Mouse (Mus musculus) stomach, postnatal 0 days (tissue): Measurements from ENCODE around the gene Ubr4. TPM values are rescaled to one million over a fixed set of nuclear protein-coding genes. Genes with fewer than 3 reads are reported as not detected.

Experiments
- ATAC-seq: fragments of 200-750 bp; cut with Nextera tagmentation; 2 replicates; pipeline ENCODE4 v1.8.0; 2017; ENCODE audit not compliant: low FRiP score, low TSS enrichment
- DNase-seq: peaks from one replicate; pipeline ENCODE4 v3.0.0-alpha.2; 2016; ENCODE audit warnings: low spot score
- H3K27ac ChIP-seq: fragments of 300-500 bp; sonication (generic); replicated peaks from 2 replicates; pipeline ENCODE4 v1.5.1; 2014; ENCODE audit warnings: mild to moderate bottlenecking, control low read depth
- H3K27me3 ChIP-seq: fragments of 300-500 bp; sonication (generic); 2 replicates; pipeline ENCODE4 v1.6.1; 2014; ENCODE audit warnings: low read length; ENCODE audit not compliant: control insufficient read depth, insufficient read depth
- H3K36me3 ChIP-seq: fragments of 300-500 bp; sonication (generic); 2 replicates; pipeline ENCODE4 v1.6.1; 2014; ENCODE audit warnings: low read length, mixed read lengths; ENCODE audit not compliant: control insufficient read depth, insufficient read depth
- H3K4me1 ChIP-seq: fragments of 300-500 bp; sonication (generic); replicated peaks from 2 replicates; pipeline ENCODE4 v1.6.1; 2014; ENCODE audit warnings: antibody characterized with exemption; ENCODE audit not compliant: control insufficient read depth, insufficient read depth
- H3K4me2 ChIP-seq: fragments of 300-500 bp; sonication (generic); replicated peaks from 2 replicates; pipeline ENCODE4 v1.6.1; 2014; ENCODE audit warnings: low read depth, mild to moderate bottlenecking, control low read depth, moderate library complexity
- H3K4me3 ChIP-seq: fragments of 300-500 bp; sonication (generic); 2 replicates; pipeline ENCODE4 v1.5.1; 2014; ENCODE audit warnings: low read depth, low read length, control low read depth
- H3K9ac ChIP-seq: fragments of 300-500 bp; sonication (generic); 2 replicates; pipeline ENCODE4 v1.6.1; 2014; ENCODE audit warnings: mild to moderate bottlenecking, low read length, control low read depth, mixed read lengths
- H3K9me3 ChIP-seq: fragments of 300-500 bp; sonication (generic); 2 replicates; pipeline ENCODE4 v1.6.1; 2016; ENCODE audit warnings: low read length; ENCODE audit not compliant: control insufficient read depth
- CTCF ChIP-seq: IDR thresholded peaks from 2 replicates; pipeline ENCODE4 v1.5.1; 2016; ENCODE audit warnings: antibody characterized with exemption, low read depth, mild to moderate bottlenecking, moderate library complexity
- EP300 ChIP-seq: optimal IDR thresholded peaks from 2 replicates; pipeline ENCODE3; 2016; ENCODE audit warnings: antibody characterized with exemption
- WGBS: fragments of 180-500 bp; shearing (Covaris S2); extraction: QIAGEN DNeasy Blood & Tissue Kit; methylation state at CpG from one replicate; pipeline ENCODE4 v1.1.7; 2014; 5-methylcytosine and 5-hydroxymethylcytosine counted together
- polyA plus RNA-seq: library from polyadenylated mRNA; unstranded; fragments of >200 nt; fragmentation: Nextera tagmentation; extraction: Ambion mirVana; gene quantifications from 2 replicates; pipeline ENCODE4 v1.2.1, GENCODE M21; 2015

The Ubr4 gene
- polyA plus RNA-seq, 1 experiment from 2014 or later, result 32.8 TPM

GRCm38 (mm10) chr4:139389557-139389956, 37.1 kb downstream of the Ubr4 start:
- no peak overlapping the region for H3K9ac ChIP-seq
- H3K4me2 ChIP-seq, result no peak overlapping the region
- peaks cover 2% of the 10 kb centered on the region; the same call in 1 of the 2 replicates for H3K4me1 ChIP-seq
- 72% methylated on average over 4 of the region's 4 CpGs for WGBS
- H3K27ac ChIP-seq, result no peak overlapping the region
- peaks cover 19% of the 10 kb centered on the region for H3K36me3 ChIP-seq
- H3K4me3 ChIP-seq, result no peak overlapping the region
- no peak for ATAC-seq
- H3K9me3 ChIP-seq, result no peaks in the 10 kb centered on the region
- H3K27me3 ChIP-seq, result no peaks in the 10 kb centered on the region
- no peak for DNase-seq
- TF ChIP-seq EP300, result no peak
- no peak for TF ChIP-seq CTCF

GRCm38 (mm10) chr4:139395431-139395830, 43.0 kb downstream of the Ubr4 start:
- no peaks in the 10 kb centered on the region for H3K27me3 ChIP-seq
- H3K9me3 ChIP-seq, result no peaks in the 10 kb centered on the region
- H3K4me3 ChIP-seq, result no peak overlapping the region
- peaks cover 45% of the 10 kb centered on the region for H3K36me3 ChIP-seq
- ATAC-seq (peak; percentile 69), DNase-seq (no peak)
- TF ChIP-seq EP300 (no peak), CTCF (no peak)
- 28% methylated on average over 2 of the region's 2 CpGs for WGBS
- H3K9ac ChIP-seq, result no peak overlapping the region
- no peak overlapping the region for H3K27ac ChIP-seq
- H3K4me2 ChIP-seq, result no peak overlapping the region
- H3K4me1 ChIP-seq, result no peaks in the 10 kb centered on the region

- H3K4me2 ChIP-seq, result no peak overlapping the region
- no peak for TF ChIP-seq EP300
- ATAC-seq (no peak), DNase-seq (no peak)
- H3K4me1 ChIP-seq, result no peaks in the 10 kb centered on the region
- peaks cover 58% of the 10 kb centered on the region for H3K36me3 ChIP-seq
- no peak overlapping the region for H3K4me3 ChIP-seq
- 85% methylated on average over 5 of the region's 5 CpGs for WGBS
- H3K27me3 ChIP-seq, result no peaks in the 10 kb centered on the region
- no peak overlapping the region for H3K27ac ChIP-seq
- no peaks in the 10 kb centered on the region for H3K9me3 ChIP-seq
- no peak overlapping the region for H3K9ac ChIP-seq
Measured at GRCm38 (mm10) chr4:139400487-139400886, 48.1 kb downstream of the Ubr4 start.

- no peaks in the 10 kb centered on the region for H3K4me1 ChIP-seq
- WGBS, result 74% methylated on average over 14 of the region's 14 CpGs
- H3K27me3 ChIP-seq, result no peaks in the 10 kb centered on the region
- H3K4me2 ChIP-seq, result no peak overlapping the region
- no peak overlapping the region for H3K9ac ChIP-seq
- H3K9me3 ChIP-seq, result no peaks in the 10 kb centered on the region
- H3K36me3 ChIP-seq, result peaks cover 64% of the 10 kb centered on the region
- H3K4me3 ChIP-seq, result no peak overlapping the region
- H3K27ac ChIP-seq, result no peak overlapping the region
- DNase-seq (no peak), ATAC-seq (no peak)
- TF ChIP-seq EP300 (no peak), CTCF (no peak; the same call in 1 of the 2 replicates)
Measured at GRCm38 (mm10) chr4:139403214-139403613, 50.8 kb downstream of the Ubr4 start.

- peaks cover 77% of the 10 kb centered on the region for H3K36me3 ChIP-seq
- no peaks in the 10 kb centered on the region for H3K9me3 ChIP-seq
- ATAC-seq (no peak), DNase-seq (no peak)
- H3K27ac ChIP-seq, result no peak overlapping the region
- TF ChIP-seq EP300, result no peak
- TF ChIP-seq CTCF, result no peak
- H3K4me2 ChIP-seq, result no peak overlapping the region
- no peak overlapping the region for H3K4me3 ChIP-seq
- H3K27me3 ChIP-seq, result no peaks in the 10 kb centered on the region
- no peaks in the 10 kb centered on the region for H3K4me1 ChIP-seq
- no peak overlapping the region for H3K9ac ChIP-seq
- 95% methylated on average over 3 of the region's 3 CpGs for WGBS
Measured at GRCm38 (mm10) chr4:139411351-139411750, 58.9 kb downstream of the Ubr4 start.

- Histone ChIP-seq H3K36me3 (peaks cover 64% of the 10 kb centered on the region), H3K4me3 (no peak overlapping the region), H3K27me3 (no peaks in the 10 kb centered on the region), H3K9me3 (no peaks in the 10 kb centered on the region), H3K9ac (no peak overlapping the region), H3K4me1 (no peaks in the 10 kb centered on the region), H3K27ac (no peak overlapping the region), H3K4me2 (no peak overlapping the region)
- no peak for ATAC-seq
- 32% methylated on average over 1 of the region's 1 CpGs for WGBS
- no peak for DNase-seq
- TF ChIP-seq CTCF (peak; percentile 25), EP300 (no peak)
Measured at GRCm38 (mm10) chr4:139417868-139418267, 65.5 kb downstream of the Ubr4 start.
